Mouse (Mus musculus) C2C12 (cell line): ENCODE data around the gene Cabp7. TPM values are rescaled to one million over a fixed set of nuclear protein-coding genes. Genes with fewer than 3 reads are reported as not detected.

Experiments
- H3K27me3 ChIP-seq: one replicate; pipeline ENCODE4 v1.6.1; 2011; ENCODE audit not compliant: control insufficient read depth, insufficient read depth, insufficient read length
- H3K36me3 ChIP-seq: one replicate; pipeline ENCODE4 v1.6.1; 2011; ENCODE audit not compliant: control insufficient read depth, insufficient read depth
- H3K4me3 ChIP-seq: one replicate; pipeline ENCODE4 v1.5.1; 2011; ENCODE audit warnings: mild to moderate bottlenecking, control low read depth; ENCODE audit not compliant: poor library complexity, insufficient read depth, severe bottlenecking
- H3K79me2 ChIP-seq: one replicate; pipeline ENCODE4 v1.6.1; 2011; ENCODE audit not compliant: control insufficient read depth, insufficient read depth
- H3K79me3 ChIP-seq: one replicate; pipeline ENCODE4 v1.6.1; 2011; ENCODE audit warnings: low read depth, control low read depth
- H3ac ChIP-seq: one replicate; pipeline ENCODE3; 2011; ENCODE audit warnings: low read depth; ENCODE audit not compliant: control insufficient read depth, insufficient read length
- CEBPB ChIP-seq: IDR thresholded peaks from one replicate; pipeline ENCODE4 v1.6.1; 2011; ENCODE audit warnings: low read depth, mild to moderate bottlenecking, control low read depth, moderate library complexity
- CTCF ChIP-seq: IDR thresholded peaks from one replicate; pipeline ENCODE4 v1.5.1; 2011; ENCODE audit not compliant: control insufficient read depth, insufficient read depth, insufficient read length
- FOSL1 ChIP-seq: IDR thresholded peaks from one replicate; pipeline ENCODE4 v1.8.0; 2011; ENCODE audit warnings: mild to moderate bottlenecking, low read length; ENCODE audit not compliant: poor library complexity, insufficient read depth, severe bottlenecking
- MAX ChIP-seq: IDR thresholded peaks from one replicate; pipeline ENCODE4 v1.6.1; 2011; ENCODE audit warnings: mild to moderate bottlenecking, control low read depth
- MYOD1 ChIP-seq: IDR thresholded peaks from one replicate; pipeline ENCODE4 v1.6.1; 2011; ENCODE audit warnings: low read depth; ENCODE audit not compliant: control insufficient read depth, insufficient read length
- MYOG ChIP-seq: IDR thresholded peaks from one replicate; pipeline ENCODE4 v1.6.1; 2011; ENCODE audit not compliant: control insufficient read depth, insufficient read length; ENCODE audit errors: extremely low read depth
- USF1 ChIP-seq: IDR thresholded peaks from one replicate; pipeline ENCODE4 v1.6.1; 2011; ENCODE audit warnings: low read depth, mild to moderate bottlenecking, control low read depth, moderate library complexity
- polyA plus RNA-seq: library from polyadenylated mRNA; unstranded; fragments of >200 nt; fragmentation: generic; extraction: Trizol; gene quantifications from one replicate; pipeline ENCODE4 v1.2.1, GENCODE M21; 2012; ENCODE audit warnings: missing spikeins

The Cabp7 gene
- polyA plus RNA-seq, 1 experiment = 0.06 TPM

- no peak overlapping the region for H3K4me3 ChIP-seq
- TF ChIP-seq MYOD1 (no peak), CTCF (no peak), USF1 (no peak), CEBPB (no peak), MAX (no peak), MYOG (no peak), FOSL1 (no peak)
- H3K79me3 ChIP-seq = no peaks in the 10 kb centered on the region
- no peaks in the 10 kb centered on the region for H3K79me2 ChIP-seq
- H3ac ChIP-seq = no peak overlapping the region
- H3K36me3 ChIP-seq = peaks cover 6% of the 10 kb centered on the region
- no peaks in the 10 kb centered on the region for H3K27me3 ChIP-seq
These were observed 58.7 kb downstream of the Cabp7 start for GRCm38 (mm10) chr11:4687874-4688273.

GRCm38 (mm10) chr11:4687027-4687426 is 59.6 kb downstream of the Cabp7 start:
- no peaks in the 10 kb centered on the region for H3K27me3 ChIP-seq
- TF ChIP-seq CTCF (no peak), MAX (no peak), MYOD1 (no peak), FOSL1 (no peak), MYOG (no peak), USF1 (no peak), CEBPB (no peak)
- no peak overlapping the region for H3K4me3 ChIP-seq
- no peaks in the 10 kb centered on the region for H3K79me3 ChIP-seq
- H3K36me3 ChIP-seq = peaks cover 12% of the 10 kb centered on the region
- H3K79me2 ChIP-seq = no peaks in the 10 kb centered on the region
- H3ac ChIP-seq = no peak overlapping the region

Other genes starting within 250 kb of the Cabp7 start
- 13.8 TPM for gene Mtmr3, start 151.9 kb downstream of the Cabp7 start, polyA plus RNA-seq
- not detected for gene Gm11032, start 126.7 kb downstream of the Cabp7 start, polyA plus RNA-seq
- gene Ascc2, start 109.0 kb downstream of the Cabp7 start, polyA plus RNA-seq = 22.6 TPM
- 905 TPM for gene Uqcr10, start 42.4 kb downstream of the Cabp7 start, polyA plus RNA-seq
- 41.5 TPM for gene Zmat5, start 42.1 kb downstream of the Cabp7 start, polyA plus RNA-seq
- gene Nf2, start 102.8 kb upstream of the Cabp7 start, polyA plus RNA-seq = 36.2 TPM
- 15.1 TPM for gene Nipsnap1, start 127.2 kb upstream of the Cabp7 start, polyA plus RNA-seq
- gene Thoc5, start 148.5 kb upstream of the Cabp7 start, polyA plus RNA-seq = 44.1 TPM
- gene Nefh, start 201.3 kb upstream of the Cabp7 start, polyA plus RNA-seq = 0.02 TPM
- gene Ap1b1, start 240.0 kb upstream of the Cabp7 start, polyA plus RNA-seq = 40.9 TPM